Mouse (Mus musculus) lung, embryonic 16.5 days (tissue): ENCODE data around the gene Ado. TPM values are rescaled to one million over a fixed set of nuclear protein-coding genes. Genes with fewer than 3 reads are reported as not detected.
A peak's percentile ranks its signal among the peaks of the same experiment; 100 is the strongest.

Experiments
- ATAC-seq: fragments of 200-750 bp; cut with Nextera tagmentation; 2 replicates; pipeline ENCODE4 v1.8.0; 2017; ENCODE audit warnings: low read depth, mild to moderate bottlenecking, moderate library complexity
- H3K27ac ChIP-seq: fragments of 300-500 bp; sonication (generic); 2 replicates; pipeline ENCODE4 v1.5.1; 2014; ENCODE audit warnings: mild to moderate bottlenecking, control low read depth, low read length
- H3K27me3 ChIP-seq: fragments of 300-500 bp; sonication (generic); 2 replicates; pipeline ENCODE4 v1.6.1; 2014; ENCODE audit warnings: low read depth, low read length, mixed read lengths; ENCODE audit not compliant: control insufficient read depth, insufficient read depth
- H3K36me3 ChIP-seq: fragments of 300-500 bp; sonication (generic); 2 replicates; pipeline ENCODE4 v1.6.1; 2014; ENCODE audit warnings: low read length; ENCODE audit not compliant: control insufficient read depth, insufficient read depth
- H3K4me1 ChIP-seq: fragments of 300-500 bp; sonication (generic); replicated peaks from 2 replicates; pipeline ENCODE4 v1.6.1; 2014; ENCODE audit warnings: low read length, mixed read lengths; ENCODE audit not compliant: control insufficient read depth, insufficient read depth
- H3K4me2 ChIP-seq: fragments of 300-500 bp; sonication (generic); 2 replicates; pipeline ENCODE4 v1.6.1; 2014; ENCODE audit warnings: low read depth, low read length, control low read depth
- H3K4me3 ChIP-seq: fragments of 300-500 bp; sonication (generic); 2 replicates; pipeline ENCODE4 v1.5.1; 2014; ENCODE audit warnings: mild to moderate bottlenecking, low read length, control low read depth
- H3K9ac ChIP-seq: fragments of 300-500 bp; sonication (generic); 2 replicates; pipeline ENCODE4 v1.6.1; 2014; ENCODE audit warnings: low read length, control low read depth
- H3K9me3 ChIP-seq: fragments of 300-500 bp; sonication (generic); 2 replicates; pipeline ENCODE4 v1.6.1; 2016; ENCODE audit warnings: low read length; ENCODE audit not compliant: control insufficient read depth
- WGBS: fragments of 180-500 bp; shearing (Covaris S2); extraction: QIAGEN DNeasy Blood & Tissue Kit; methylation state at CpG from one replicate; pipeline ENCODE4 v1.1.7; 2014; 5-methylcytosine and 5-hydroxymethylcytosine counted together
- polyA plus RNA-seq: library from polyadenylated mRNA; unstranded; fragments of >200 nt; fragmentation: Nextera tagmentation; extraction: Ambion mirVana; gene quantifications from 2 replicates; pipeline ENCODE4 v1.2.1, GENCODE M21; 2015

The Ado gene
- polyA plus RNA-seq, 1 experiment from 2014 or later = 58.5 TPM

- Histone ChIP-seq H3K4me2 (peak overlapping the region; percentile 99), H3K9me3 (no peaks in the 10 kb centered on the region), H3K9ac (no peak overlapping the region), H3K27me3 (peaks cover 68% of the 10 kb centered on the region), H3K36me3 (no peaks in the 10 kb centered on the region), H3K4me3 (peak overlapping the region; percentile 61), H3K27ac (no peak overlapping the region), H3K4me1 (peaks cover 21% of the 10 kb centered on the region)
- 1% methylated on average over 19 of the region's 19 CpGs for WGBS
- no peak for ATAC-seq
These were observed 10.6 kb downstream of the Ado start for GRCm38 (mm10) chr10:67538106-67538505.

GRCm38 (mm10) chr10:67537151-67537994, 11.4 kb downstream of the Ado start:
- peak overlapping the region; percentile 99 for H3K4me2 ChIP-seq
- peaks cover 21% of the 10 kb centered on the region for H3K4me1 ChIP-seq
- no peaks in the 10 kb centered on the region for H3K36me3 ChIP-seq
- peak; percentile 88 for ATAC-seq
- H3K27me3 ChIP-seq = peaks cover 71% of the 10 kb centered on the region
- no peaks in the 10 kb centered on the region for H3K9me3 ChIP-seq
- H3K9ac ChIP-seq = peak overlapping the region; percentile 55
- peak overlapping the region; percentile 49 for H3K27ac ChIP-seq
- whole genome bisulfite sequencing = under 1% methylated on average over 51 of the region's 51 CpGs
- H3K4me3 ChIP-seq = peak overlapping the region; percentile 61

- peaks cover 74% of the 10 kb centered on the region for H3K27me3 ChIP-seq
- peak overlapping the region; percentile 99 for H3K4me2 ChIP-seq
- no peaks in the 10 kb centered on the region for H3K9me3 ChIP-seq
- peak overlapping the region; percentile 49; the same call in 1 of the 2 replicates for H3K27ac ChIP-seq
- no peaks in the 10 kb centered on the region for H3K36me3 ChIP-seq
- under 1% methylated on average over 19 of the region's 32 CpGs for WGBS
- H3K4me1 ChIP-seq = peaks cover 21% of the 10 kb centered on the region
- peak overlapping the region; percentile 61 for H3K4me3 ChIP-seq
- H3K9ac ChIP-seq = peak overlapping the region; percentile 54
- ATAC-seq = peak; percentile 65
These were observed 12.1 kb downstream of the Ado start for GRCm38 (mm10) chr10:67536621-67537141.

DNA sequence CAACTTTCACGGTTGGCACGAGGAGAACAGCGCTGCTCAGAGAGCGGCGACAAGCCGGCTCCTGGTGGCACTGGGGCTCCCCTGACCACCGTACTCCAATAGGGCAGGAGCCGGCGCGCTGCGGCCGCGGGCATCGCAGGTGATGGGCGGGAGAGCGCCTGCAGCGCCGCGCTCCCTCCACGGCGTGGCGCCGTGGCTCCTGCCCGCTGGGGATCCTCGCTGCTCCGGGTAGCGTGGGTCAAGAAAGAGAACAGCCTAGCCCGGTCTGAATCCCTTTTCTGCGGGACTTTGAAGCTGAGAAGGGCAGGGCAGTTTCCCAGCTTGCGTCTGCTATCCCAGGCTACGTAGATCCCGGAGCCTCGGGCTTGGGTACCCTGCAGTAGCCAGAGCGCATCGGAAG, 12.8 kb downstream of the Ado start:
- peaks cover 67% of the 10 kb centered on the region for H3K27me3 ChIP-seq
- ATAC-seq = peak; percentile 39
- H3K9ac ChIP-seq = peak overlapping the region; percentile 54
- no peak overlapping the region for H3K27ac ChIP-seq
- peaks cover 21% of the 10 kb centered on the region for H3K4me1 ChIP-seq
- H3K36me3 ChIP-seq = no peaks in the 10 kb centered on the region
- peak overlapping the region; percentile 61 for H3K4me3 ChIP-seq
- no peaks in the 10 kb centered on the region for H3K9me3 ChIP-seq
- under 1% methylated on average over 35 of the region's 35 CpGs for WGBS
- peak overlapping the region; percentile 99 for H3K4me2 ChIP-seq

DNA sequence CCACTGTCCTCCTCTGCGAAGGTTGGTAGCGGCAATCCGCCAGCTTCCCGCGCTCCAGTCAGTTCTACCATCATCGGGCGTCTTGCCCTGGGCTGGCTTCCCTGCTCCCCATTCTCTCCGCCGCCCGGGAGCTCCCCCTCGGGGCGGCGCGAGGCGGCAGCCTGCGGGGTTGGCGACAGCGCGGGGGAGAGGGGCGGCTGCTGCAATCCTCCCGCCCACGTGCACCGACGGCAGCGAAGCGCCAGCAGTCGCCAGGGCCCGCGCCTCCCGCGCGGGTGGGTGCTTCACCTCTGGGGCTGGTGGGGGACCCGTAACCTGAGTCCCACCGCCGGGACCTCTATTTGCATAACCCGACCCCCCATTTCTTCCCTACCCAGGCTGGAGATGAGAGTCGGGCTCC, 13.5 kb downstream of the Ado start, which contains the start of gene Egr2:
Gene Egr2, plus strand, starts transcription at position 220 of the 400 bp plus-strand sequence.
- peak within 1 kb of the TSS; percentile 54 for H3K9ac ChIP-seq
- under 1% methylated on average over 33 of the region's 37 CpGs for WGBS
- no peak within 1 kb of the TSS for H3K27ac ChIP-seq

GRCm38 (mm10) chr10:67529769-67530168, 19.0 kb downstream of the Ado start:
- H3K4me1 ChIP-seq = no peaks in the 10 kb centered on the region; the same call in 1 of the 2 replicates
- H3K4me3 ChIP-seq = no peak overlapping the region
- ATAC-seq = no peak
- no peaks in the 10 kb centered on the region for H3K36me3 ChIP-seq
- H3K9me3 ChIP-seq = no peaks in the 10 kb centered on the region
- H3K4me2 ChIP-seq = no peak overlapping the region
- H3K27ac ChIP-seq = no peak overlapping the region
- H3K27me3 ChIP-seq = peaks cover 23% of the 10 kb centered on the region
- H3K9ac ChIP-seq = no peak overlapping the region
- 67% methylated on average over 4 of the region's 4 CpGs for WGBS

More for the DNA sequence above, 13.5 kb downstream of the Ado start, which contains the start of gene Egr2:
- H3K36me3 ChIP-seq = no peaks in the 10 kb centered on the region
- peaks cover 21% of the 10 kb centered on the region for H3K4me1 ChIP-seq
- peak within 1 kb of the TSS; percentile 99 for H3K4me2 ChIP-seq
- peak within 1 kb of the TSS; percentile 61 for H3K4me3 ChIP-seq
- H3K27me3 ChIP-seq = peaks cover 60% of the 10 kb centered on the region
- no peak for ATAC-seq
- no peaks in the 10 kb centered on the region for H3K9me3 ChIP-seq

- ATAC-seq = no peak
- Histone ChIP-seq H3K4me2 (no peak overlapping the region), H3K9me3 (no peaks in the 10 kb centered on the region), H3K4me3 (no peak overlapping the region), H3K27ac (no peak overlapping the region), H3K9ac (no peak overlapping the region), H3K4me1 (no peaks in the 10 kb centered on the region), H3K36me3 (no peaks in the 10 kb centered on the region), H3K27me3 (no peaks in the 10 kb centered on the region)
- WGBS = 80% methylated on average over 9 of the region's 9 CpGs
These were observed 22.3 kb downstream of the Ado start for GRCm38 (mm10) chr10:67526435-67526834.

GRCm38 (mm10) chr10:67524694-67525093, 24.1 kb downstream of the Ado start:
- no peaks in the 10 kb centered on the region for H3K9me3 ChIP-seq
- no peak overlapping the region for H3K9ac ChIP-seq
- no peak overlapping the region for H3K4me3 ChIP-seq
- no peak overlapping the region for H3K4me2 ChIP-seq
- no peak for ATAC-seq
- WGBS = 75% methylated on average over 7 of the region's 7 CpGs
- H3K4me1 ChIP-seq = no peaks in the 10 kb centered on the region
- H3K27me3 ChIP-seq = no peaks in the 10 kb centered on the region
- no peaks in the 10 kb centered on the region for H3K36me3 ChIP-seq
- H3K27ac ChIP-seq = no peak overlapping the region

DNA sequence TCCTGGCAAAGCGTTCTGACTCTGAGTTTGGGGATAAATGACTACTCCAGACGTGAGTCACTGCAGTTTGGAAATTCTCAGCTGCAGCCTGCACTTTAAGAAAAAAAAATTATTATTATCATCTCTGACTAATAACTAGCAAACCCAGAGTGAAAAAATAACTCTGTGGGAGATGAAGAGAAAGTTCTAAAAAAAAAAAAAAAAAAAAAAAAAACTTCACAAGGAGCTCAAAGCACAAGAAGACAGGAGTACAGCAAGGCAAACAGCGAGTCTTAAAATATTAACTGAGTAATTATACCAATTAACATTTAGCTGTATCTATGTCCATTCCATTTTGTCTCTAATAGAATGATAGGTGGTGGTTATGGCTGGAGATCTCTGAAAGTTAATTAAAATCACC, 24.6 kb downstream of the Ado start:
- Histone ChIP-seq H3K36me3 (no peaks in the 10 kb centered on the region), H3K27ac (no peak overlapping the region), H3K27me3 (no peaks in the 10 kb centered on the region), H3K4me2 (no peak overlapping the region), H3K4me1 (no peaks in the 10 kb centered on the region), H3K9me3 (no peaks in the 10 kb centered on the region), H3K9ac (no peak overlapping the region), H3K4me3 (no peak overlapping the region)
- WGBS = 67% methylated on average over 3 of the region's 3 CpGs
- ATAC-seq = no peak
